Mouse (Mus musculus) embryo, embryonic 10 days (tissue): ENCODE results near the gene Gm14525.
"Not testable (repeated sequence)": the region's sequence is repeated elsewhere in the genome, so short reads cannot be mapped to it uniquely, and the experiment has no call there.

Experiments
- DNase-seq: peaks from one replicate; pipeline ENCODE4 v3.0.0-alpha.2; 2015; ENCODE audit warnings: low spot score

Gene Gm14525

GRCm38 (mm10) chrX:26702538-26702937 is at the start of gene Gm14525:
Gene Gm14525, minus strand, starts transcription at chrX:26702638.
- DNase-seq: not testable (repeated sequence)
